ENCODE assay signal across 8 mouse cellular contexts in genomic region chr15:79098868-79099267, GRCm38 (mm10). TPM values are rescaled to one million over a fixed set of nuclear protein-coding genes. Genes with fewer than 3 reads are reported as not detected.
DNase-seq lines count a peak whose midpoint lies in the region; ATAC-seq and TF ChIP-seq lines count a peak whose summit lies in the region.

No protein-coding gene starts in this region.

- ATAC-seq in hindbrain, postnatal 0 days = no peak
- ATAC-seq in hindbrain, embryonic 12.5 days (ENCODE audit: low FRiP score) = no peak
- no peak for ATAC-seq in heart, embryonic 16.5 days (replicated peaks; ENCODE audit: extremely low read depth, insufficient read depth, low FRiP score)
- no peak for ATAC-seq in forebrain, postnatal 0 days
- ATAC-seq in frontal cortex, adult (ENCODE audit: low TSS enrichment) = no peak

- WGBS in hindbrain, postnatal 0 days = 47% methylated on average over 7 of the region's 7 CpGs
- WGBS in hindbrain, embryonic 12.5 days = 57% methylated on average over 7 of the region's 7 CpGs
- 32% methylated on average over 7 of the region's 7 CpGs for WGBS in heart, embryonic 16.5 days
- 56% methylated on average over 7 of the region's 7 CpGs for WGBS in forebrain, postnatal 0 days

- no peaks in the 10 kb centered on the region for H3K9me3 ChIP-seq in hindbrain, postnatal 0 days (ENCODE audit: low read length)
- H3K9me3 ChIP-seq in hindbrain, embryonic 12.5 days (replicated peaks) = no peaks in the 10 kb centered on the region
- H3K9me3 ChIP-seq in heart, embryonic 16.5 days (replicated peaks; ENCODE audit: control insufficient read depth, low read length) = no peaks in the 10 kb centered on the region
- no peaks in the 10 kb centered on the region for H3K9me3 ChIP-seq in forebrain, postnatal 0 days (ENCODE audit: low read length)

- H3K4me3 ChIP-seq in hindbrain, postnatal 0 days (ENCODE audit: low read length) = no peak overlapping the region
- no peak overlapping the region for H3K4me3 ChIP-seq in hindbrain, embryonic 12.5 days
- no peak overlapping the region for H3K4me3 ChIP-seq in heart, embryonic 16.5 days (ENCODE audit: low read length)
- H3K4me3 ChIP-seq in forebrain, postnatal 0 days (ENCODE audit: low read depth, low read length) = no peak overlapping the region

- H3K27ac ChIP-seq in hindbrain, postnatal 0 days = no peak overlapping the region
- H3K27ac ChIP-seq in hindbrain, embryonic 12.5 days = no peak overlapping the region
- H3K27ac ChIP-seq in heart, embryonic 16.5 days (ENCODE audit: low read length) = peak overlapping the region; percentile 99
- H3K27ac ChIP-seq in forebrain, postnatal 0 days (ENCODE audit: low read depth, low read length) = no peak overlapping the region

- no peak for TF ChIP-seq CTCF in hindbrain, postnatal 0 days (IDR thresholded peaks at IDR 0.05; ENCODE audit: low read depth)
- TF ChIP-seq CTCF in forebrain, postnatal 0 days (IDR thresholded peaks at IDR 0.05; ENCODE audit: low read depth) = no peak

- peak; percentile 9 for DNase-seq in hindbrain, postnatal 0 days (ENCODE audit: low spot score)
- DNase-seq in kidney, postnatal 36 days = peak; percentile 69 to 87
- peak; percentile 55 to 76 for DNase-seq in lung, postnatal 4 days
- no peak for DNase-seq in forebrain, postnatal 0 days
- no peak for DNase-seq in layer of hippocampus, adult 18-20 months (ENCODE audit: low spot score in 2 of 2)

- H3K9ac ChIP-seq in hindbrain, postnatal 0 days (replicated peaks; ENCODE audit: low read length) = no peak overlapping the region
- no peak overlapping the region for H3K9ac ChIP-seq in hindbrain, embryonic 12.5 days
- H3K9ac ChIP-seq in heart, embryonic 16.5 days (ENCODE audit: low read length) = peak overlapping the region; percentile 68
- H3K9ac ChIP-seq in forebrain, postnatal 0 days = no peak overlapping the region

- peaks cover 17% of the 10 kb centered on the region; the same call in 1 of the 2 replicates for H3K36me3 ChIP-seq in hindbrain, postnatal 0 days (ENCODE audit: insufficient read depth, low read length)
- peaks cover 23% of the 10 kb centered on the region for H3K36me3 ChIP-seq in hindbrain, embryonic 12.5 days
- H3K36me3 ChIP-seq in heart, embryonic 16.5 days (ENCODE audit: control insufficient read depth, insufficient read depth) = peaks cover 12% of the 10 kb centered on the region; the same call in 1 of the 2 replicates
- peaks cover 20% of the 10 kb centered on the region for H3K36me3 ChIP-seq in forebrain, postnatal 0 days (ENCODE audit: insufficient read depth)

- 0 out of 2 replicates have a peak, but pooled peaks cover 3% of the 10 kb centered on the region for H3K4me1 ChIP-seq in hindbrain, postnatal 0 days (ENCODE audit: insufficient read depth, low read length)
- H3K4me1 ChIP-seq in hindbrain, embryonic 12.5 days = peaks cover 8% of the 10 kb centered on the region; the same call in 1 of the 2 replicates
- peaks cover 54% of the 10 kb centered on the region for H3K4me1 ChIP-seq in heart, embryonic 16.5 days (ENCODE audit: control insufficient read depth, insufficient read depth, low read length)
- H3K4me1 ChIP-seq in forebrain, postnatal 0 days (ENCODE audit: insufficient read depth) = no peaks in the 10 kb centered on the region

- no peaks in the 10 kb centered on the region for H3K27me3 ChIP-seq in hindbrain, postnatal 0 days (ENCODE audit: insufficient read depth, low read length)
- H3K27me3 ChIP-seq in hindbrain, embryonic 12.5 days = no peaks in the 10 kb centered on the region
- no peaks in the 10 kb centered on the region for H3K27me3 ChIP-seq in heart, embryonic 16.5 days (ENCODE audit: control insufficient read depth, insufficient read depth, low read length)
- no peaks in the 10 kb centered on the region for H3K27me3 ChIP-seq in forebrain, postnatal 0 days (ENCODE audit: insufficient read depth, low read length)

- no peak overlapping the region for H3K4me2 ChIP-seq in hindbrain, postnatal 0 days (ENCODE audit: low read depth, low read length)
- H3K4me2 ChIP-seq in hindbrain, embryonic 12.5 days (replicated peaks) = no peak overlapping the region
- H3K4me2 ChIP-seq in heart, embryonic 16.5 days (ENCODE audit: low read depth, low read length) = no peak overlapping the region
- no peak overlapping the region for H3K4me2 ChIP-seq in forebrain, postnatal 0 days (ENCODE audit: low read depth)

RNA-seq across cellular contexts. Expression of gene Micall1, which starts 9.8 kb away (rescaled TPM):
- 28.1 and 36.4 TPM in 2 replicates for total RNA-seq in hindbrain, postnatal 0 days (2014; rRNA removed)
- polyA plus RNA-seq in hindbrain, postnatal 0 days (2015; fragmentation: Nextera tagmentation; extraction: Ambion mirVana) = 8.0 and 9.5 TPM in 2 replicates
- 12.4 and 16.3 TPM in 2 replicates for polyA plus RNA-seq in hindbrain, embryonic 12.5 days (2016; fragmentation: Nextera tagmentation; extraction: Ambion mirVana)
- 21.1 and 23.2 TPM in 2 replicates for polyA plus RNA-seq in heart, embryonic 16.5 days (2015; fragmentation: Nextera tagmentation; extraction: Ambion mirVana)
- 23.8 and 29.1 TPM in 2 replicates for total RNA-seq in forebrain, postnatal 0 days (2014; rRNA removed)
- 7.2 and 8.0 TPM in 2 replicates for polyA plus RNA-seq in forebrain, postnatal 0 days (2015; fragmentation: Nextera tagmentation; extraction: Ambion mirVana)
- 10 to 100 TPM; 33.9 to 35.3 TPM for total RNA-seq in layer of hippocampus, adult 18-20 months (2021)

RNA-seq across cellular contexts. Expression of gene Eif3l, which starts 23.9 kb away (rescaled TPM):
- total RNA-seq in hindbrain, postnatal 0 days (2014; rRNA removed) = 221 and 229 TPM in 2 replicates
- 163 and 164 TPM in 2 replicates for polyA plus RNA-seq in hindbrain, postnatal 0 days (2015; fragmentation: Nextera tagmentation; extraction: Ambion mirVana)
- 190 and 196 TPM in 2 replicates for polyA plus RNA-seq in hindbrain, embryonic 12.5 days (2016; fragmentation: Nextera tagmentation; extraction: Ambion mirVana)
- 151 and 161 TPM in 2 replicates for polyA plus RNA-seq in heart, embryonic 16.5 days (2015; fragmentation: Nextera tagmentation; extraction: Ambion mirVana)
- total RNA-seq in forebrain, postnatal 0 days (2014; rRNA removed) = 213 and 218 TPM in 2 replicates
- 179 and 191 TPM in 2 replicates for polyA plus RNA-seq in forebrain, postnatal 0 days (2015; fragmentation: Nextera tagmentation; extraction: Ambion mirVana)
- 10 to 100 TPM; 71.5 to 71.8 TPM for total RNA-seq in layer of hippocampus, adult 18-20 months (2021)

RNA-seq across cellular contexts. Expression of gene Ankrd54, which starts 36.2 kb away (rescaled TPM):
- 60.4 and 62.5 TPM in 2 replicates for total RNA-seq in hindbrain, postnatal 0 days (2014; rRNA removed)
- 36.7 and 42.4 TPM in 2 replicates for polyA plus RNA-seq in hindbrain, postnatal 0 days (2015; fragmentation: Nextera tagmentation; extraction: Ambion mirVana)
- polyA plus RNA-seq in hindbrain, embryonic 12.5 days (2016; fragmentation: Nextera tagmentation; extraction: Ambion mirVana) = 56.8 and 60.3 TPM in 2 replicates
- polyA plus RNA-seq in heart, embryonic 16.5 days (2015; fragmentation: Nextera tagmentation; extraction: Ambion mirVana) = 28.4 and 28.5 TPM in 2 replicates
- 43.3 and 50.5 TPM in 2 replicates for total RNA-seq in forebrain, postnatal 0 days (2014; rRNA removed)
- 41.2 and 45.8 TPM in 2 replicates for polyA plus RNA-seq in forebrain, postnatal 0 days (2015; fragmentation: Nextera tagmentation; extraction: Ambion mirVana)
- 10 to 100 TPM; 18.0 to 22.7 TPM for total RNA-seq in layer of hippocampus, adult 18-20 months (2021)

RNA-seq across cellular contexts. Expression of gene Polr2f, which starts 41.9 kb away (rescaled TPM):
- 49.9 and 50.1 TPM in 2 replicates for total RNA-seq in hindbrain, postnatal 0 days (2014; rRNA removed)
- polyA plus RNA-seq in hindbrain, postnatal 0 days (2015; fragmentation: Nextera tagmentation; extraction: Ambion mirVana) = 326 and 334 TPM in 2 replicates
- polyA plus RNA-seq in hindbrain, embryonic 12.5 days (2016; fragmentation: Nextera tagmentation; extraction: Ambion mirVana) = 298 and 337 TPM in 2 replicates
- polyA plus RNA-seq in heart, embryonic 16.5 days (2015; fragmentation: Nextera tagmentation; extraction: Ambion mirVana) = 222 and 262 TPM in 2 replicates
- 48.6 and 111 TPM in 2 replicates for total RNA-seq in forebrain, postnatal 0 days (2014; rRNA removed)
- polyA plus RNA-seq in forebrain, postnatal 0 days (2015; fragmentation: Nextera tagmentation; extraction: Ambion mirVana) = 362 and 414 TPM in 2 replicates
- 100 to 1,000 TPM; 108 to 109 TPM for total RNA-seq in layer of hippocampus, adult 18-20 months (2021)

RNA-seq across cellular contexts. Expression of gene 1700088E04Rik, which starts 42.2 kb away (rescaled TPM):
- 6.0 and 10.1 TPM in 2 replicates for total RNA-seq in hindbrain, postnatal 0 days (2014; rRNA removed)
- 18.0 and 21.4 TPM in 2 replicates for polyA plus RNA-seq in hindbrain, postnatal 0 days (2015; fragmentation: Nextera tagmentation; extraction: Ambion mirVana)
- polyA plus RNA-seq in hindbrain, embryonic 12.5 days (2016; fragmentation: Nextera tagmentation; extraction: Ambion mirVana) = 13.4 and 15.8 TPM in 2 replicates
- 11.0 and 12.0 TPM in 2 replicates for polyA plus RNA-seq in heart, embryonic 16.5 days (2015; fragmentation: Nextera tagmentation; extraction: Ambion mirVana)
- total RNA-seq in forebrain, postnatal 0 days (2014; rRNA removed) = 11.8 and 15.2 TPM in 2 replicates
- 19.3 and 23.7 TPM in 2 replicates for polyA plus RNA-seq in forebrain, postnatal 0 days (2015; fragmentation: Nextera tagmentation; extraction: Ambion mirVana)
- total RNA-seq in layer of hippocampus, adult 18-20 months (2021) = 10 to 100 TPM in 1 of 2 experiments, 1 to 10 TPM in 1; 9.2 to 12.4 TPM

Comparison
In these comparisons a context has a peak if more than half of its experiments do, and no peak if none do; other contexts are left out.
1. DNase-seq: peak in hindbrain, postnatal 0 days (single experiment), kidney, postnatal 36 days (2 of 2) and lung, postnatal 4 days (2 of 2); none in forebrain, postnatal 0 days (single experiment) and layer of hippocampus, adult 18-20 months (0 of 2).